Mouse (Mus musculus): ENCODE measurements at regions not wholly inside any gene's neighbourhood (a gene's known extent, or its start where the extent isn't known, plus 50 kb on each side); places are given as distances from the start of the nearest gene placed in this dataset.

DNA sequence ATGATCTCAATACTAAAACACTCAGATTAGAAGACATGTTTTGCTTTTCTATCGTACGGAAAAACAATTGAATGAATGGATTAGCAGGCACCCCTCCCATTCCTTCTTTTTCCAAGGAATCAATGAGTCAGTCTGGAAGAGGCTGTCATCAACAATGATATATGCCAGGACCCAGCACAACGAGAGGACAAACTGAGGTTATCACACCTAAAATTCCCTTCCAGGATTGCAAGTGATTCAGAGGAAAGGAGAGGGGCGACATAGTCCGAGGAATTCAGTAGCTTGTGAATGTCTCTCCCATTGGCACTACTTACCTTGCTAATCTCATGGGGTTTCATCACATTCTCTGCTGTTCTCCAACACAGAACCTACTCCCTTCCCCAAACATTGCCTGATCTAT, 620.1 kb upstream of the Mpdz start:
- DNase-seq = no peak
- WGBS = 80% methylated on average over 5 of the region's 5 CpGs
- H3K4me3 ChIP-seq (ENCODE audit: insufficient read depth, low read depth, low read length) = no peak overlapping the region

GRCm38 (mm10) chr4:82056671-82057070, 614.1 kb upstream of the Mpdz start:
- 46% methylated on average over 1 of the region's 1 CpGs for WGBS
- Histone ChIP-seq H3K27me3 (replicated peaks; ENCODE audit: control insufficient read depth, insufficient read depth, low read length) (no peaks in the 10 kb centered on the region), H3K4me1 (ENCODE audit: control insufficient read depth, insufficient read depth, low read length) (no peaks in the 10 kb centered on the region), H3K36me3 (ENCODE audit: control insufficient read depth, insufficient read depth, low read length) (no peaks in the 10 kb centered on the region), H3K4me3 (ENCODE audit: insufficient read depth, low read depth, low read length) (no peak overlapping the region), H3K27ac (ENCODE audit: insufficient read depth, low read depth, low read length) (no peak overlapping the region)
- no peak for TF ChIP-seq CTCF (conservative IDR thresholded peaks at IDR 0.05; ENCODE audit: insufficient read depth, insufficient read length, low read depth, low read length)
- no peak for TF ChIP-seq POLR2A (IDR thresholded peaks at IDR 0.05; ENCODE audit: low read depth, low read length)
- peak; percentile 84 for DNase-seq

More for the DNA sequence above, 620.1 kb upstream of the Mpdz start:
- H3K36me3 ChIP-seq (ENCODE audit: control insufficient read depth, insufficient read depth, low read length) = no peaks in the 10 kb centered on the region
- no peaks in the 10 kb centered on the region for H3K27me3 ChIP-seq (replicated peaks; ENCODE audit: control insufficient read depth, insufficient read depth, low read length)
- H3K4me1 ChIP-seq (ENCODE audit: control insufficient read depth, insufficient read depth, low read length) = 0 out of 2 replicates have a peak, but pooled peaks cover 3% of the 10 kb centered on the region
- no peak for TF ChIP-seq CTCF (conservative IDR thresholded peaks at IDR 0.05; ENCODE audit: insufficient read depth, insufficient read length, low read depth, low read length)
- no peak for TF ChIP-seq POLR2A (IDR thresholded peaks at IDR 0.05; ENCODE audit: low read depth, low read length)
- H3K27ac ChIP-seq (ENCODE audit: insufficient read depth, low read depth, low read length) = no peak overlapping the region

GRCm38 (mm10) chr4:82048171-82048570, 605.6 kb upstream of the Mpdz start:
- Histone ChIP-seq H3K4me1 (ENCODE audit: control insufficient read depth, insufficient read depth, low read length) (no peaks in the 10 kb centered on the region), H3K4me3 (ENCODE audit: insufficient read depth, low read depth, low read length) (no peak overlapping the region), H3K27me3 (replicated peaks; ENCODE audit: control insufficient read depth, insufficient read depth, low read length) (no peaks in the 10 kb centered on the region), H3K36me3 (ENCODE audit: control insufficient read depth, insufficient read depth, low read length) (no peaks in the 10 kb centered on the region), H3K27ac (ENCODE audit: insufficient read depth, low read depth, low read length) (no peak overlapping the region)
- DNase-seq = no peak
- WGBS = 97% methylated on average over 2 of the region's 2 CpGs
- TF ChIP-seq CTCF (conservative IDR thresholded peaks at IDR 0.05; ENCODE audit: insufficient read depth, insufficient read length, low read depth, low read length) (no peak), POLR2A (IDR thresholded peaks at IDR 0.05; ENCODE audit: low read depth, low read length) (no peak)

DNA sequence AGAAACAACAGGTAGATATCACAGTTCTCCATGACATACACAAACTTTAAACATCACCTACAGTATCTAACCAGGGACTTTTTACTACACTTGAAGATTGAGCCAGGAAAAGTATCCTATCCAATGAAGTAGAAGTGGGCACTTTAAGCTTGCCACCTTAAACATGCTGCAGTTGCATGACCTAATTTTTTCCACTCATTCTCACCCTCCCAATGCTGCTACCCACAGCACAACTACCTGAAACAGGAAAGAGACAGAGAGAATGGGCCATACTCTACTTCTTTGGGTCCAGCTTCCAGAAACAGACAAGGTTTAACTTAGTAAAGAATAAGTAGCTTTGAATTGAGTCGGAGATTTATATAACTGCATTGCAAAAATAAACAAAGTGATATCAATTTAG, 594.9 kb upstream of the Mpdz start:
- Histone ChIP-seq H3K4me3 (ENCODE audit: insufficient read depth, low read depth, low read length) (no peak overlapping the region), H3K4me1 (ENCODE audit: control insufficient read depth, insufficient read depth, low read length) (no peaks in the 10 kb centered on the region), H3K27me3 (replicated peaks; ENCODE audit: control insufficient read depth, insufficient read depth, low read length) (no peaks in the 10 kb centered on the region), H3K27ac (ENCODE audit: insufficient read depth, low read depth, low read length) (no peak overlapping the region), H3K36me3 (ENCODE audit: control insufficient read depth, insufficient read depth, low read length) (no peaks in the 10 kb centered on the region)
- no peak for DNase-seq
- TF ChIP-seq POLR2A (IDR thresholded peaks at IDR 0.05; ENCODE audit: low read depth, low read length) = no peak
- no peak for TF ChIP-seq CTCF (conservative IDR thresholded peaks at IDR 0.05; ENCODE audit: insufficient read depth, insufficient read length, low read depth, low read length)
- 92% methylated on average over 1 of the region's 1 CpGs for WGBS

DNA sequence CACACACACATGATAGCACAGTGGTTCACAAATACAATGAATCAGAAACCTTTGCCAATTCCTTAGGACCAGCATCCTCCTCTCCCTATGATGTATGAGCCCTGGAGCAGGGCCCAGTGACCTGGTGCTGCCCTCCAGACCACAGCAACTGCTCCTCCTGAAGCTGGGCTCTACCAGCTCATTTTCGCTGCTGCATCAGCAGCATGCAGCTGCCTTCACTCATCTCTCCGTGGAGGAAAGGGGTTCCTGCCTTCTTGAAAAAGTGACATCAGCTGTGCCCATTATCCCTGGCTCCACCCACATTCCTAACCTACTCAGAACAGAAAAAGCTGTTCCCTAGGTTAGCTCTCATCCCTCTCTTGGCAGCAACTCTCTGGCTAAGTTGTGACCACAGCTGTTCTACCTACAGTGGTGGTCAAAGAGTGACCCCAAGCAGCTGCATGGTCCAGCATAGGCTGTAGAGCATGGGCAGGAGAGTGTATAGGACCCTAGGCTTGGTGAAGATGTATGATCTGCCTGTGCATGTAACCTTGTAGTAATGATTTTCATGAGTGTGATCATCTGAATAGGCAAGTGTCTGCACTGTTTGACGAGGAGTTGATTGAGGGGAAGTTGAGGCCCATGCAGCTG, 592.6 kb upstream of the Mpdz start:
- WGBS = 45% methylated on average over 3 of the region's 3 CpGs
- Histone ChIP-seq H3K4me3 (ENCODE audit: insufficient read depth, low read depth, low read length) (no peak overlapping the region), H3K36me3 (ENCODE audit: control insufficient read depth, insufficient read depth, low read length) (no peaks in the 10 kb centered on the region), H3K27me3 (replicated peaks; ENCODE audit: control insufficient read depth, insufficient read depth, low read length) (no peaks in the 10 kb centered on the region), H3K4me1 (ENCODE audit: control insufficient read depth, insufficient read depth, low read length) (no peaks in the 10 kb centered on the region), H3K27ac (ENCODE audit: insufficient read depth, low read depth, low read length) (no peak overlapping the region)
- TF ChIP-seq CTCF (conservative IDR thresholded peaks at IDR 0.05; ENCODE audit: insufficient read depth, insufficient read length, low read depth, low read length) = no peak
- TF ChIP-seq POLR2A (IDR thresholded peaks at IDR 0.05; ENCODE audit: low read depth, low read length) = no peak
- DNase-seq = peak; percentile 37

DNA sequence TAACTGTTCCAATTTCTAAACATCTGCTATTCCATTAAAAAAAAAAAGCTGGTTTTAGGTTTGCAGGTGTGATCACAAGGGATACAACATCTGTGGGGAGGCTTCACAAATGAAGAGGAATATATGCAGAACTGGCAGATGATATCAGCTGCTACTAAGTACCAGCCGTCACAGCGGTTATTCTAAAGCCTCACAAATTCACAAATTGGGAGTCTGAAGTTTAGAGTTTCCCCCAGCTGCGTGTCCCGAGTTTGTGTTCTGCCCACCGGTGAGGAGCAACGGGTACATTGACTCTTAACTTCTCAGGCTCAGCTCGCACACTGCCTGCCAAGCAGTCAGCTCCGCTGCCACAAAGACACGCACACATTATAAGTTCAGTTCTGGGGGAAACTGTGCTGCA, 586.6 kb upstream of the Mpdz start:
- Histone ChIP-seq H3K4me1 (ENCODE audit: control insufficient read depth, insufficient read depth, low read length) (no peaks in the 10 kb centered on the region), H3K4me3 (ENCODE audit: insufficient read depth, low read depth, low read length) (no peak overlapping the region), H3K27me3 (replicated peaks; ENCODE audit: control insufficient read depth, insufficient read depth, low read length) (no peaks in the 10 kb centered on the region), H3K36me3 (ENCODE audit: control insufficient read depth, insufficient read depth, low read length) (no peaks in the 10 kb centered on the region), H3K27ac (ENCODE audit: insufficient read depth, low read depth, low read length) (no peak overlapping the region)
- TF ChIP-seq CTCF (conservative IDR thresholded peaks at IDR 0.05; ENCODE audit: insufficient read depth, insufficient read length, low read depth, low read length) (no peak), POLR2A (IDR thresholded peaks at IDR 0.05; ENCODE audit: low read depth, low read length) (no peak)
- no peak for DNase-seq
- 88% methylated on average over 9 of the region's 9 CpGs for whole genome bisulfite sequencing

DNA sequence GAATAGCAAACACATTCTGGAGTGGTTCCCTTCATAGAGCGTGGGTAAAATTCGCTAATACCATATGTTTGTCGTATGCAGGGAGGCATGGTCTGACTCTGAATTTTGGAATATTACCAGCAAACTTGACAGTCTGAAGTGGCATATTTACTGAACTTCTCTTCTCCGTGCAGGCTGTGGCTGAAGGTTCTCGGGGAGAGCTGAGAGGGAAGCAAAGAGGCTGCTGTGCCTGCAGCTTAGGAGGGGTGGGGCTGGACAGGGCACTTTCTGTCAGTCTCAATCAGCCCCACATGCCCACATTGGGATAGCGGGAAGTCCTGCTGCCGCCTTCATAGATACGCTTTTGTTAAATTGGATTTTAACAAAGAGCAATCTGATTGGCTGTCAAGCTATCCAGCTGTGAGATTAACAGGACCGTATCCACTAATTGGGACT, 584.8 kb upstream of the Mpdz start:
- no peak for TF ChIP-seq POLR2A (IDR thresholded peaks at IDR 0.05; ENCODE audit: low read depth, low read length)
- TF ChIP-seq CTCF (conservative IDR thresholded peaks at IDR 0.05; ENCODE audit: insufficient read depth, insufficient read length, low read depth, low read length) = no peak
- 93% methylated on average over 9 of the region's 9 CpGs for WGBS

More for the DNA sequence above, 584.8 kb upstream of the Mpdz start:
- Histone ChIP-seq H3K36me3 (ENCODE audit: control insufficient read depth, insufficient read depth, low read length) (no peaks in the 10 kb centered on the region), H3K27me3 (replicated peaks; ENCODE audit: control insufficient read depth, insufficient read depth, low read length) (no peaks in the 10 kb centered on the region), H3K4me1 (ENCODE audit: control insufficient read depth, insufficient read depth, low read length) (no peaks in the 10 kb centered on the region), H3K27ac (ENCODE audit: insufficient read depth, low read depth, low read length) (no peak overlapping the region), H3K4me3 (ENCODE audit: insufficient read depth, low read depth, low read length) (no peak overlapping the region)
- no peak for DNase-seq

Measured in kidney, adult 2 months (tissue).